Mouse (Mus musculus) layer of hippocampus, postnatal 25 days (tissue): ENCODE measurements around the gene Zswim5. TPM values are rescaled to one million over a fixed set of nuclear protein-coding genes. Genes with fewer than 3 reads are reported as not detected.
"Not testable (repeated sequence)": the region's sequence is repeated elsewhere in the genome, so short reads cannot be mapped to it uniquely, and the experiment has no call there.

Experiments used
- DNase-seq, 2 experiments: peaks; one replicate each; pipeline ENCODE4 v3.0.0; 2022; ENCODE audit warnings: mixed read lengths in 2 of 2, low spot score in 1 of 2; ENCODE audit errors: extremely low spot score in 1 of 2
- total RNA-seq, 2 experiments: library from RNA; stranded (reverse); gene quantifications; 2 replicates each; pipeline ENCODE4 v1.2.3; 2021

The Zswim5 gene
- total RNA-seq = 10 to 100 TPM; 17.1 to 17.9 TPM

DNA sequence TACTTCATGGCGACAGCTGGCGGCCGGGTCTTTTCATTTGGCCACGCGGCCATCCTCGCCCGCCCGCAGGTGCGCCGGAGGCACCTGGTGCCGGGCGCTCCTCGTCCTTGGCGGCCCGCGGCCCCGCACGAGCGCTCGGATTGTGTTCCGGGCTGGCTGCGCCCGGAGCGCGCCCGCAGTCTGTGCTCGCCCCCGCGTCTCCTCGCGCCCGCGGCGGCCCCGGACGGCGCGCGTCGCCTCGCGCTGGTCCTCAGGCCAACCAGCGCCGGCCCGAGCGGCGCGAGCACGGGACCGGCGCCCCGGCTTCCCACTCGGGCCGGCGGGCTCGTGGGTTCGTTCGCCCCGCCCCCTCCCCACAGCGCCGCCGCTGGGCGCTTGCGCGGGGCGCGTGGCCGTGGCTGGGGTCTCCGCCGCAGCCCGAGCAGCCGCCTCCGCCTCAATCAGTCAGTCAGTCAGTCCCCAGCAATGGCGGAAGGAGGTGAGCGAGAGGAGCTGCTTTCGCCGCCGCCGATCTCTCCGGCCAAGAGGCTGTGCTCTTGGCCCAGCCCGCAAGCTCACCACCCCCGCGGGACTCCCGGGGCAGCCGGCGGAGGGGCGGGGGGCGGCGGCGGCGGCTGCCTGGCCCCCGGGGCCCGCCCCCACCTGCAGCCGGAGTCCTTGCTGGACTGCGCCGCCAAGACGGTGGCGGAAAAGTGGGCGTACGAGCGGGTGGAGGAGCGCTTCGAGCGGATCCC lies at the start of gene Zswim5:
Gene Zswim5, plus strand, starts transcription at position 382 of the 734 bp plus-strand sequence.
- DNase-seq = peak; percentile 58 to 74

DNA sequence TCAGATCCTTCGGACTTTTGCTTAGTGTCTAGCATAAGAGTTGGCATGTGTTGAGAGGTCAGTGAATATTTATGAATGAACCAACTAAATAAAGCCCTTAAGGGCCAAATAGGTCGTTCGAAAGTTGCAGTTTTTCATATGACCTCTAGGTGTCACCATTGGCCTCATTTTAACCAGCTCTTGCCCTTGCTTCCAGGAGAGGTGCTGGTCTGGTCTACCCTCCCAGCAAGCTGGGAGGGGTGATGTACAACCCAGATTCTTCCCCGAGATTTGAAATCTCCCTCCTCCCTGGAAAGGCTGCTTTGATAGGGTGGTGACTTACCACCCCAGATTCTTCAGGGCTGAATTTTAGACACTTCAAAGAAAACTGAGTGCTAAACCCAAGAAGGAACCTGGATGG lies 49.4 kb upstream of the Zswim5 start:
- DNase-seq = no peak

GRCm38 (mm10) chr4:116829364-116830069 lies 47.7 kb upstream of the Zswim5 start:
- DNase-seq = no peak

- DNase-seq = no peak
Measured at GRCm38 (mm10) chr4:116830070-116830368, 47.2 kb upstream of the Zswim5 start.

GRCm38 (mm10) chr4:116838999-116839398 lies 38.2 kb upstream of the Zswim5 start:
- DNase-seq = no peak

GRCm38 (mm10) chr4:116840096-116840495 lies 37.1 kb upstream of the Zswim5 start:
- DNase-seq = not testable (repeated sequence)

GRCm38 (mm10) chr4:116840841-116841240 lies 36.3 kb upstream of the Zswim5 start:
- DNase-seq = no peak

- DNase-seq = no peak
Measured at GRCm38 (mm10) chr4:116844324-116844723, 32.9 kb upstream of the Zswim5 start.

DNA sequence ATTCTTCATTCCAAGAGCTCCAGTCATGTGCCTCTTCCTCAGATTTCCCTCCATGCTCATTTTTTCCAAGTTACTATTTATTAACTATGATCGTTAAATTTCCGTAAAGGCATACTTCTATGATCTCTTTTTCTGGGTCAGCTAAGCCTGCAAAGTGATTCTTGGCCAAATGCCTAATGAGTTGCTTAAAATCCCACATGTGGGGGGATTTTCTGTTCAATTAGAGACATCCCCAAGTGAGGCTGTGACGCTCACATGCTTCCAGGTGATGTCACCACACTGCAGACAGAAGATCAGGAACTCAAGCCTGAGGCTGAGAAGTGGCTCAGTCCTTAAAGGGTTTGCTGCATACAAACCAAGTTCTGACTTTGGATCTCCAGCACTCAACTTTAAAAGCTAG lies 27.3 kb upstream of the Zswim5 start:
- no peak for DNase-seq

DNA sequence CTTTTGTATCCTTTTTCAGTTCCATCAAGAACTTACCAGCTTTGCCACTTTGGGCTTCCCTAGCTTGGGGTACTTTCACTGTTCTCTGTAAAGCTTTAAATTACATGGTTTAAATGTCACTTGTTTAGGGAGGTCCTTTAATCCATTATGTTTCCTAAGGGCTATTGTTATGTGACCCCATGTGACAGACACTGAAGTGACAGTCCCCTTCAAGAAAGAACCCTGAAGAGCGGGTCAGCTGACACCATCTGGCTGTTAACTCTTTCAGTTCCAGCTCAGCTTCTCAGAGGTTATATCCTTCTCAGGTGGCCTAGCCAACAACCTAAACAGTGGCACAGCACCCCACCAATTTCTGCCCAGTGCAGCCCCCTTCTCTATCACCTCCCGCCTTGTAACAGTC lies 22.9 kb upstream of the Zswim5 start:
- no peak for DNase-seq

GRCm38 (mm10) chr4:116857203-116857602 lies 20.0 kb upstream of the Zswim5 start:
- DNase-seq = no peak

DNA sequence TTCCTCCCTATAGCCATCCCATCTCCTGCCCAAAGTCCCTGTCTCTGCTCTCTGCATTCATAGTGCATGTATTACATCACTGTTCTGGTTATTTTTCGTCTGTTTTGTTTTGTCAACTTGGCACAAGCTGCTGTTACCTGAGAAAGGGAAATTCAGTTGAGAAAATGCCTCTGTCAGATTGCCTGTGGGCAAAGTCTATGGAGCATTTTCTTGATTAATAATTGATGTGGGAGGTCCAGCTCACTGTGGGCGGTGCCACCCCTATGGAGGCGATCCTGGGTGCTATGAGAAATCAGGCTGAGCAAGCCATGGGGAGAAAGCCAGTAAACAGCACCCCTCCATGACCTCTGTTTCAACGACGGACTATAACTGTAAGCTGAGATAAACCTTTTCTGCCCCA lies 17.5 kb upstream of the Zswim5 start:
- no peak for DNase-seq

- no peak for DNase-seq
Measured at GRCm38 (mm10) chr4:116862023-116862422, 15.2 kb upstream of the Zswim5 start.

DNA sequence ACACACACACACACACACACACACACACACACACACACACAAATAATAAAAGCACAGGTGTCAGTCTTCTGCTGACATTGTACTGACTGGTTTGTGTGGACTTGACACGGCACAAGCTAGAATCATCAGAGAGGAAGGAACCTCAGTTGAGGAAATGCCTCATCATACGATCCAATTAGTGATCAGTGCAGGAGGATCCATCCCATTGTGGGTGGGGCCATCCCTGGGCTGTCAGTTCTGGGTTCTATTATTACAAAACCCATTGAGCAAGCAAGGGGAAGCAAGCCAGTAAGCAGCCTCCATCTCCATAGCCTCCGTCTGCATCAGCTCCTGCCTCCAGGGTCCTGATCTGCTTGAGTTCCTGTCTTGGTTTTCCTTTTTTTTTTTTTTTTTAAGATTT lies 7.3 kb upstream of the Zswim5 start:
- DNase-seq = no peak

GRCm38 (mm10) chr4:116874595-116874994 lies 2.6 kb upstream of the Zswim5 start:
- no peak for DNase-seq

DNA sequence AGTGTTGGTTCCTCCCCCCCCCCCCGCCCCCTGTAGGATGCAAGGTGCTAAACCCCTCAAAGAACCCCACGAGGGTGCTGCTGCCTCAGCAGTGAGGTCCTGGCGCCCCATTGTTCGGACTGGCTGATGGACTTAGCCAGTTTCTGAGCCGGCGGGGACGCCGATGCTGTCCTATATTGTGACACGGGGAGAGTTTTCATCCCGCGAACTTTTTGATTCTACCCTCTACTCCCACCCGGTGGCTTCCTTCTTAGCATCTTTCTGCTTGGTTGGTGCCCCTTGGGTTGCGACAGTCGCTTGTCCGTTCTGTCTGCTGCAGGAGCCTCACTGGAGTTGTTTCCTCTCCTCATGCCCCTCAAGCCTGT lies 564 bp upstream of the Zswim5 start:
- DNase-seq = peak in 1 of 2 experiments; percentile 36

- DNase-seq = peak; percentile 31 to 45
Measured at GRCm38 (mm10) chr4:116877729-116878321, 649 bp downstream of the Zswim5 start.

DNA sequence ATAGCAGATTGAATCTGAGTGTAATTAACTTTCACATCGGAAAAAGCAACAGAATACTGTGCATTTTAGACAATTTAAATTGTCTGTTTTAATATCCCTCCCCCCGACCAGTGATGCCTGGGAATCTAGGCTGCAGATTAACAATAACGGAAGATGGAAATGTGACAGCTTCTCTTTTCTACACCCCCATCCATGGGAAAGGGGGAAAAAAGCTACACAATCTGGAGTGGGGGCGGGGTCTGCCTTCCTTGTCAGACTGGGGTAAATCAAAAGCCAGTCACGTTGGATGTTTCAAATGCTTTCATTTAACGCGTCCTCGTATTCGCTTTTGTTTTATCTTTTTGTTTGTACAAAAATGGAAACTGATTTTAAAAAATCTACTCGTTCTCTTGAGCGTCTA lies 1.3 kb downstream of the Zswim5 start:
- peak; percentile 45 to 70 for DNase-seq

- DNase-seq = no peak
Measured at GRCm38 (mm10) chr4:116882679-116883078, 5.5 kb downstream of the Zswim5 start.

DNA sequence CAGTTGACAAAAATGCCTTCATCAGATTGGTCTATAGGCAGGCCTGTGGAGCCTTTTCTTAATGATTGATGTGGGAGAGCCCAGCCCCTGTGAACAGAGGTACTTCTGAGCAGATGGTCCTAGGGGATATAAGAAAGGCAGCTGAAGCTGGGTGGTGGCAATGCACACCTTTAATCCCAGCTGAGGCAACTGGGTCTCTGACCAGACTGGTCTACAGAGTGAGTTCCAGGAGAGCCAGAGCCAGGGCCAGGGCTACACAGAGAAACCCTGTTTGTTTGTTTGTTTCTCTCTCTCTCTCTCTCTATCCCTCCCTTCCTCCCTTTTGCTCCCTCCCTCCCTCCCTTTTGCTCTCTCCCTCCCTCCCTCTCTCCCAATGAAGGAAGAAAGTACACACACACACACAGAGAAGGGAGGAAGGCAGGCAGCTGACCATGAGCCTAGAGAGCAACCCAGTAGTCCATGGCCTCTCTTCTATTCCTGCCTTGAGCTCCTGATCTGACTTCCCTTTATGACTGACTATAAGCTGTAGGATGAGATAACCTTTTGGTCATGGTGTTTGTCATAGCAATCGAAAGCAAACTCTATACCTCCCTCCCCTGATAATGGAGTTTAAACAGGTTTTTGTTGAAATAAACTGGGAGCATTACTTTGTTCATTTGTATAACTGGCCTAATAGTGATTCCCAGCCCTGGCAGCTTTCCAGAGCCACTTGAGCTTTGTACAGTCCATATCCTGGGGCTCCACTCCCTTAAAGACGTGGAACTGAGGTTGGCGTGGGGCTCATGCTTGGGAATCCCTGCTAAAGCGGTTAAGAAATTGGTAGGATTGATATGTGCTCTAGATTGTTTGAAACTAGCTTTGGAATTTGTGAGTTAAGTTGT lies 17.3 kb downstream of the Zswim5 start:
- DNase-seq = no peak
